Mouse (Mus musculus): Measurements from ENCODE around the gene D630003M21Rik.

The D630003M21Rik gene

GRCm38 (mm10) chr2:158194945-158195640 is 33.9 kb downstream of the D630003M21Rik start:
- no peak for DNase-seq (ENCODE audit: low spot score)

GRCm38 (mm10) chr2:158193611-158194336 is 35.2 kb downstream of the D630003M21Rik start:
- DNase-seq (ENCODE audit: low spot score) = no peak

DNA sequence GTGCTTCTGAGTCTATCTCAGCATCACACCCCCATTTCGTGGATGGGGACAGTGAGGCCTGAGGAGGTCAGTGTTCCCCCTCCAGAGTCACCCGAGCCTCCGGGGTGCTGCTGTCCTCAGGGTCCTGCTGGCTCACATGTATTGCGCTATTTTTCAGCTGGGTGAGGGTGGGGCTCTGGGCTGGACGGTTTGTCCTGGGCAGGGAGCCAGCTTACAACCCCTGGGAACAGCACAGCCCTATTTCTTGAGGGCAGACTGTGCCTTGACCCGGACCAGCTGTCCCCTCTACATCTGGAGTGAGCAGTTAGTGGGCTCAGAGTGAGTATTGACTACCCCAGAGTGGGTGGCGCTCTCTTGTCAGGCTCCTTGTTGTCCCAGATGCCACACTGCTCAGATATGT is 37.9 kb downstream of the D630003M21Rik start:
- no peak for DNase-seq (ENCODE audit: low spot score)

DNA sequence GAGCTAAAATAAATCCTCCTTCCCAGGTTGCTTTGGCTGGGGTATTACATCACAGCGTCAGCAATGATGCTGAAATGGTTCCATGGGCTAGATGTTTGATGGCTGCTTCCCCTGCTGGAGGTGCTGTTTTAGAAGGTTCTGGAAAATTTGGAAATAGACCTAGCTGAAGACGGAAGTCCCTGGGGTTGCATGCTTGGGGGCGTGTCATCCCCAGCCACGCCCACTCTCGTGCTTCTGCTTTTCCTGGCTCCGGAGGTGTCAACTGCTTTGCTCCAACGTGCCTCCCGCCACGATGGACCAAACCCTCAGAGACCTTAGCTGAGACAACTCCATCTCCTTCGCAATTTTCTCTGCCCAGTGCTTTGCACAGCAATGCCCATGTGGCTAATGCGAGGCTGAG is 39.6 kb downstream of the D630003M21Rik start:
- no peak for DNase-seq (ENCODE audit: low spot score)

DNA sequence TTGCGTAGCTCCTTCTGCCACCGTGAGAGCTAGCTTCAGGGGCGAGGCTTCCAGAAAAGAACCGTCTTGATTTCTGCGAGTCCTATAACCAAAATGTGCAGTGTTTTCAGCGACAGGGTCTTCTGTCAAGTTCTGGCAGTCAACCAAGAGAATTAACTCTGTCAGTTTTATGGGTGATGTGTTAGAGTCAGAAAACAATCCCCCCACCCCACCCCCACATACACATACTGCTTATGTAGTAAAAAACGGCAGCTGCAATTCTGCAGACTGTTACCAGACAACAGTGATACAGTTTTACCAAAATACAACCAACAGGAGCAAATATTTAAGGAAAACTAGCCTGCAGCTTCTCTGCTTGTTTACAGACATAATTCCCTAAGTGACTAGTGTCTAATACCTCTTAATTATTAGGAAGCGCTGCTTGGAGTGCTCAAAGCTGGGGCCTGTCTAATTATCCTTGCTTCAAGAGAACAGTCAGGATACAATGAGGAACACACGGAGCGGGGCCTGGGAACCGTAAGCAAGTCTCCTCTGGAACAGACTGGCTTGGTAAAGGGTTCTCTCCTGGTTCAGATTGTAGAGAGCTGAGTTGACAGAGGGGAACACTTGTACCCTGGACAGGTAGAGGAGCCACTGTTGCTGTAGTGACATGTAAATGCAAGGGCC is 42.7 kb downstream of the D630003M21Rik start:
- no peak for DNase-seq (ENCODE audit: low spot score)

DNA sequence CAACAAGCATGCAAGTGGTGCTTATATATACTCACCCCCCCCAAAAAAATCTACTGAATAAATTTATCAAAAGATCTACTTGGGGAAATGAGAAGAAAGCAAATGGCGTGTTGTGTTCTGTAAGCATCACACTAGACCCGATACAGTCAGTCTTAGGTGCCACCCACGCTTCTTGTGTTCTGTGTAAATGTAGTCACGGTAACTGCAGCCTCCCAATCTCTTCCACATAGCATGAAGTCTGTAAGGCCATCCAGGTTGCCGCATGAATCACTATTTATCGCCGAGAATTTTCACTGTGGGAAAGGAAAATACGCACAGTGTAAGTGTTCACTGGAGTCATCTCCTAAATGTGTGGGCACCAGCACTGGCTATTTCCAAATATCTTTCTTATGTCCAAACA is 45.8 kb downstream of the D630003M21Rik start:
- DNase-seq (ENCODE audit: low spot score) = no peak

- DNase-seq (ENCODE audit: low spot score) = no peak
Measured at GRCm38 (mm10) chr2:158181932-158182331, 47.1 kb downstream of the D630003M21Rik start.

GRCm38 (mm10) chr2:158180797-158181196 is 48.2 kb downstream of the D630003M21Rik start:
- no peak for DNase-seq (ENCODE audit: low spot score)

DNA sequence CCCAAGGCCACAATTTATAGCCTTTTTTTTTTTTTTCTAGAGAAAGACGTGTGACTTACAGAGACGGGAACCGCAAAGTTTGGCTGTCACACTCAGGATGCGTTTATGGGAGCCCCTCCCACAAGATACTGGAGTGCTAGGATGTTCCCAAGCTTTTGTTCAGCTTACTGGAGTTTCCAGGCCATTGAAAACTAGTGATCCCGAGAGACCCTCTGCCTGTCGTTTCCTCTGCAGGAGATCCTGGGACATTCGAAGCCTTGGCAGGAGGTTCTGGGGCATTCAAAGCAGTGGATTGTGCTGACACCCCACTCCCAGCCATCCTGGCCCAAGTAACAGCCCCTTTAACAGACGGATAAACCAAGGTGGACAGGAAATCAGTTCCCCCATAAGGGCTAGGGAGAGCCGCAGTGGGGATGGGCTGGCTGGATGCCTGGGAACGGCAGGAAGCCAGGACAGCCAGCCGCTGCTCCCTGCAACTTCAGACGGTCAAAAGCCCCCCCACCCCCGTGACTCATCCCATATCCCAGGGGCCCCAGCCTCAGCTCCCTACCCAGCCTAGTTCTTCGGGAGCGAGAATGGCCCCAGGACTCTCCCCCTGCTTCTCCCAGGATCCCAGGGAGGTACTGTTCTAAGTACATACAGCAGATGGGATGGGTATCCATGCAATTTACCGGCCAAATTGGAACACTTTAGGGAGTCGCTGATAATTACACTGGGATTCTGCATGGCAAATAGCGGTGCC is 49.5 kb downstream of the D630003M21Rik start:
- DNase-seq (ENCODE audit: low spot score) = no peak

DNA sequence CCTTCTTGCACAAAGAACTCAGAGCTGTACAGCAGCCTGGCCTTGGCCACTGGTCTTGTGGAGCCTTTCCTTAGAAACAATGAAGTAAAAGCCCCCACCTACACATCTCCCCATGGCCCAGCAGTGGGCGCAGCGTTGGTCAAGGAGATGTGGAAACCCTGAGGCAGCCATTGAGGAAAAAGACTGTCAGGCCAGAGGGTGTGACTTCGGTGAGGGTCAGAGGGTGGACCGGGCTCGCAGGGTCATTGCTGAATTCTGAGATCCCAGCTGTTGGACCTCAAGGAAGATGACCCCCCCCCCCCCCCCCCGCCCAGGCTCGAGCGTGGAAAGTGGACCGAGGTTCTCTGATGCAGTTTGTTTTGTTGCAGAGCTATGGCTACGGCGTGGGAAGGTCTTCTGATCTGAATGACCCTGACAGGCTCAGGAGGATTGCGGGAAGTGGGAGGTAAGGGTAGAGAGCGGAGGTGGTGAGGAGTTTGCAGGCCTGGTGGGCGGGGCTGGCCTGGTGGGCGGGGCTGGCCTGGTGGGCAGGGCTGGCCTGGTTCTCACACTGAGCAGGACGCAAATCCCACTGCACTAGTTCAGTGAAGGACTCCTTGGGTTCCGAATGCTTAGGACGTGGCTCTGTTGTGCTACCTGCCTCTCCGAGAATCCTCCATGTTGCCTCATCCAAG is 50.2 kb downstream of the D630003M21Rik start:
- DNase-seq (ENCODE audit: low spot score) = no peak

- DNase-seq (ENCODE audit: low spot score) = no peak
Measured at GRCm38 (mm10) chr2:158178139-158178538, 50.9 kb downstream of the D630003M21Rik start.

DNA sequence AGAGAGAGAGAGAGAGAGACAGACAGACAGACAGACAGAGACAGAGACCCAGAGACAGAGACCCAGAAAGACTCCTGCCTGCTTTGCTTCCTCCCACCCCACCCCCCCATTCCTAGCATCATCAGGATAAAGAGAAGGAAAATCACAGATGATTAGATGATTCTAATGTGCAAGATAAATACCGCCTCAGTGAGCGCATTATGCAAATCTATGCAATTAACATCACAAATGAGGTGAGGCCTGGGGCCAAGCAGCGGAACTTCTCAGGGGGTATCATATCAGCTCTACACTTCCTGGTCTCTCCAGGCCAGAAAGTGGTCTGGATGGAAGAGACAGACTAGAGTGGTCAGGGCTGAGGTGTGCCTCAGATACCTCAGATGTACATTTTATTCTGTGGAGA is 51.4 kb downstream of the D630003M21Rik start:
- no peak for DNase-seq (ENCODE audit: low spot score)

GRCm38 (mm10) chr2:158176763-158177162 is 52.3 kb downstream of the D630003M21Rik start:
- DNase-seq (ENCODE audit: low spot score) = no peak

DNA sequence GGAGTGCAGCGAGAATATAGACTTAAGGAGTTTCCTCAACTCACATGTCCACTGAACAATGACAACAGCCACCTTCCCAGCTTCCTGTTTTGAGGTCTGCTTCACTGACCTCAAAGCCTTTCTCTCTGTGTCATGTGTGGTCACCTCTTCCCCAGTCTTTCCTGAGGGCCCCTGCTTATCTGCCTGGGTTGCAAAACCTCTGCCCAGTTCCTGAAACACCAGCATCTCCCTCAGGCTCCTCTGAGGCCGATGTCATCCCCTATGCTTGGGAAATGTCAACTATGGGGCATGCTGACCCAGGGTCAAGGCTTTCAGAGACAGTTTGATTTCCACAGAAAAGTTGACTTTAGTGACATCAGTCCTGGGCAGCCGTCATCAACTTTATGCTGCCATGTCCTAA is 53.6 kb downstream of the D630003M21Rik start:
- DNase-seq (ENCODE audit: low spot score) = no peak

GRCm38 (mm10) chr2:158174958-158175357 is 54.1 kb downstream of the D630003M21Rik start:
- DNase-seq (ENCODE audit: low spot score) = no peak

- no peak for DNase-seq (ENCODE audit: low spot score)
Measured at GRCm38 (mm10) chr2:158174438-158174837, 54.6 kb downstream of the D630003M21Rik start.

GRCm38 (mm10) chr2:158170394-158170793 is 58.6 kb downstream of the D630003M21Rik start:
- DNase-seq (ENCODE audit: low spot score) = no peak

GRCm38 (mm10) chr2:158169771-158170170 is 59.3 kb downstream of the D630003M21Rik start:
- no peak for DNase-seq (ENCODE audit: low spot score)

- DNase-seq (ENCODE audit: low spot score) = no peak
Measured at GRCm38 (mm10) chr2:158169351-158169750, 59.7 kb downstream of the D630003M21Rik start.

DNA sequence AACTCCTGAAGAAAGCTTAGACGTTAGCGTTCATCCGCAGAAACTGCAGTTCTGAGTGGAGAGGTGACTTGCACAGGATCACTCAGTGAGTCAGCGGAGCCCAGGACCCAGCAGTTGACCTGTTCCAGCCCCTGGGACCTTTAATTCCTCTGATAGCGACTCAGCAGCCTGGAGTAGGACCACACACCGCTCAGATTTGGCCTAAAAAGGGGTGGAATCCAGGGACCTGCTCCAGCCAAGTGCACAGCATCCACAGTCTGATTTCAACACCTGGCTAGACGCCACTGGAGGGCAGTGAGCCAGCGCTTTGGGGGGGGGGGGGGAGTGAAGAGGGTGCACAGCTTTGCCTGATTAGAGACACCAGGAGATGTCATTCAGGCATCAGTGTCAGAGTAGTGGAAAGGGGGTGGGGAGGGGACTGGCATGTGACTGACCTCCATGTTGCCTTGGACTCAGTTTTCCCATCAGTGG is 60.2 kb downstream of the D630003M21Rik start:
- no peak for DNase-seq (ENCODE audit: low spot score)

- no peak for DNase-seq (ENCODE audit: low spot score)
Measured at GRCm38 (mm10) chr2:158167496-158168205, 61.4 kb downstream of the D630003M21Rik start.

Data from urinary bladder, postnatal 10 days (tissue).